Mouse (Mus musculus) myocyte (in vitro differentiated cells): ENCODE measurements around the gene Tfap2e. TPM values are rescaled to one million over a fixed set of nuclear protein-coding genes. Genes with fewer than 3 reads are reported as not detected.

Experiments
- H3K27me3 ChIP-seq: one replicate; pipeline ENCODE4 v1.6.1; 2011; ENCODE audit not compliant: control insufficient read depth, insufficient read depth, insufficient read length
- H3K36me3 ChIP-seq: one replicate; pipeline ENCODE4 v1.6.1; 2011; ENCODE audit not compliant: control insufficient read depth, insufficient read depth
- H3K4me2 ChIP-seq: one replicate; pipeline ENCODE4 v1.6.1; 2011; ENCODE audit warnings: low read depth, control low read depth
- H3K4me3 ChIP-seq: one replicate; pipeline ENCODE4 v1.5.1; 2011; ENCODE audit warnings: mild to moderate bottlenecking, control low read depth, moderate library complexity
- H3K79me2 ChIP-seq: one replicate; pipeline ENCODE4 v1.6.1; 2011; ENCODE audit not compliant: control insufficient read depth, insufficient read depth
- H3ac ChIP-seq: one replicate; pipeline ENCODE4 v1.6.1; 2011; ENCODE audit not compliant: control insufficient read depth, insufficient read length
- CEBPB ChIP-seq: IDR thresholded peaks from 2 replicates; pipeline ENCODE4 v1.6.1; 2011; ENCODE audit warnings: mild to moderate bottlenecking, moderate library complexity; ENCODE audit not compliant: poor library complexity, insufficient read depth, severe bottlenecking
- E2F4 ChIP-seq: IDR thresholded peaks from one replicate; pipeline ENCODE4 v1.6.1; 2011; ENCODE audit warnings: mild to moderate bottlenecking, control low read depth, moderate library complexity; ENCODE audit not compliant: insufficient read depth
- MAX ChIP-seq: IDR thresholded peaks from one replicate; pipeline ENCODE4 v1.6.1; 2011; ENCODE audit warnings: low read depth, mild to moderate bottlenecking, control low read depth
- MYOD1 ChIP-seq, 3 experiments: IDR thresholded peaks; one replicate each; pipeline ENCODE4 v1.6.1; 2011; ENCODE audit warnings: control low read depth in 2 of 3, low read depth in 2 of 3, mild to moderate bottlenecking in 2 of 3, moderate library complexity in 1 of 3; ENCODE audit not compliant: insufficient read length in 2 of 3, control insufficient read depth in 1 of 3
- MYOG ChIP-seq, 3 experiments: IDR thresholded peaks; one replicate each; pipeline ENCODE4 v1.6.1; 2011; ENCODE audit warnings: control low read depth in 2 of 3, low read depth in 2 of 3, mild to moderate bottlenecking in 2 of 3; ENCODE audit not compliant: insufficient read length in 2 of 3, control insufficient read depth in 1 of 3, insufficient read depth in 1 of 3
- POLR2A ChIP-seq: IDR thresholded peaks from one replicate; pipeline ENCODE4 v1.6.1; 2011; ENCODE audit warnings: low read depth, mild to moderate bottlenecking, control low read depth, moderate library complexity; ENCODE audit not compliant: insufficient read length
- POLR2AphosphoS2 ChIP-seq: IDR thresholded peaks from one replicate; pipeline ENCODE4 v1.6.1; 2011; ENCODE audit warnings: low read depth, control low read depth; ENCODE audit not compliant: insufficient read length
- REST ChIP-seq: IDR thresholded peaks from one replicate; pipeline ENCODE4 v1.6.1; 2011; ENCODE audit warnings: mild to moderate bottlenecking, control low read depth, moderate library complexity; ENCODE audit not compliant: insufficient read depth, insufficient read length
- SRF ChIP-seq: IDR thresholded peaks from one replicate; pipeline ENCODE4 v1.6.1; 2011; ENCODE audit warnings: low read depth; ENCODE audit not compliant: control insufficient read depth, insufficient read length
- TCF12 ChIP-seq: IDR thresholded peaks from one replicate; pipeline ENCODE4 v1.6.1; 2011; ENCODE audit warnings: mild to moderate bottlenecking, control low read depth; ENCODE audit not compliant: poor library complexity, insufficient read depth, severe bottlenecking
- TCF3 ChIP-seq: IDR thresholded peaks from one replicate; pipeline ENCODE4 v1.6.1; 2011; ENCODE audit warnings: low read depth, control low read depth; ENCODE audit not compliant: insufficient read length
- USF1 ChIP-seq: IDR thresholded peaks from one replicate; pipeline ENCODE4 v1.6.1; 2011; ENCODE audit warnings: low read depth, mild to moderate bottlenecking, control low read depth, moderate library complexity
- polyA plus RNA-seq: library from polyadenylated mRNA; unstranded; fragments of >200 nt; fragmentation: generic; extraction: Trizol; gene quantifications from one replicate; pipeline ENCODE4 v1.2.1, GENCODE M21; 2012; ENCODE audit warnings: missing spikeins

The Tfap2e gene
- polyA plus RNA-seq, 1 experiment = 0.02 TPM

GRCm38 (mm10) chr4:126744831-126745230 is 8.8 kb upstream of the Tfap2e start:
- Histone ChIP-seq H3K4me3 (no peak overlapping the region), H3ac (no peak overlapping the region), H3K4me2 (no peak overlapping the region), H3K27me3 (no peaks in the 10 kb centered on the region), H3K36me3 (peaks cover 5% of the 10 kb centered on the region), H3K79me2 (no peaks in the 10 kb centered on the region)
- TF ChIP-seq USF1 (no peak), MAX (no peak), MYOD1 (IDR thresholded peaks at IDR 0.05; ENCODE audit: control insufficient read depth in 1 of 3, insufficient read length in 2 of 3, low read depth in 2 of 3) (no peak), TCF12 (no peak), REST (no peak), MYOG (IDR thresholded peaks at IDR 0.05; ENCODE audit: control insufficient read depth in 1 of 3, insufficient read depth in 1 of 3, insufficient read length in 2 of 3, low read depth in 2 of 3) (no peak), E2F4 (no peak), SRF (no peak), POLR2A (no peak)

DNA sequence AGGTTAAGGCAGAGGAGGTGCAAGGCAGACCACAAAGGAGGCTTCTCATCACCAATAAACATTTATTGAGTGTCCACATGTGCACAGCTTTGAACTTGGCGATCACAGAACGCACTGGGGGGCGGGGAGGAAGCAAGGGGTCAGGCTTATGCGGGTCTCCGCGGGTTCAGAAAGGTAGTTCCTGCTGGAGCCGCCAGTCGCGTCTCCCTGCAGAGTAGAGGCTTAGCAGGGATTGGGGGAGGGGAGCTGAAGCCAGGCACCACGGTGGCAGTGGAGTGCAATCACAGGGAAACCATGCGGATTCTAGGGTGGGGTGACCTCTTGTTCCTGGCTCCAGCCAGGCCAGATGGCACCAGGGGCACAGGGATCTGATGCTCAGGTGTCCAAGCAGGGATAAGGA is 7.7 kb upstream of the Tfap2e start:
- H3K27me3 ChIP-seq = peaks cover 2% of the 10 kb centered on the region
- H3ac ChIP-seq = no peak overlapping the region
- no peak overlapping the region for H3K4me2 ChIP-seq
- no peak overlapping the region for H3K4me3 ChIP-seq
- H3K36me3 ChIP-seq = peaks cover 5% of the 10 kb centered on the region
- no peaks in the 10 kb centered on the region for H3K79me2 ChIP-seq
- TF ChIP-seq POLR2AphosphoS2 (no peak), POLR2A (no peak), MYOD1 (IDR thresholded peaks at IDR 0.05; ENCODE audit: control insufficient read depth in 1 of 3, insufficient read length in 2 of 3, low read depth in 2 of 3) (no peak), TCF12 (no peak), CEBPB (no peak), E2F4 (no peak), MAX (no peak), SRF (no peak), TCF3 (no peak), REST (no peak), MYOG (IDR thresholded peaks at IDR 0.05; ENCODE audit: control insufficient read depth in 1 of 3, insufficient read depth in 1 of 3, insufficient read length in 2 of 3, low read depth in 2 of 3) (no peak), USF1 (no peak)

DNA sequence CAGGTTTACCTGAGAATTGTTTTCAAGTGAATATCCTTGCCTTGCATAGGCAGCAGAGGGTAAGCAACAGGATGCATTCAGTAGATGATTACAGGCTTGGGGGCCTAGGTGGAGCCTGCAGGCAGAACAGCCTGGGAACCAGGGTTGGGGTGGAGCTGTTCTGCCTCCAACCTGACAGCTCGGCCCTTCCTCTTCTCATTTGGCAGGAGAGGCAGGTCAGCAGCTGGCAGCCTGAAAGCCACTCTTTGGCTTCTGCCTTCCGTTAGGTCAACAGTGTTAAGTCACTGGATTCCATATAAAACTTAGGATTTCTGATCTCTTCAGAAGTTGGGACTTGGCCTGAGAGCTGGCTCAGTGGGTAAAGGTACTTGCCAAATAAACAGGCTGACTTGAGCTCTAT is 6.9 kb upstream of the Tfap2e start:
- peaks cover 9% of the 10 kb centered on the region for H3K27me3 ChIP-seq
- no peak overlapping the region for H3K4me2 ChIP-seq
- no peaks in the 10 kb centered on the region for H3K79me2 ChIP-seq
- H3K4me3 ChIP-seq = no peak overlapping the region
- TF ChIP-seq TCF12 = no peak
- TF ChIP-seq POLR2AphosphoS2 = no peak
- TF ChIP-seq CEBPB = no peak
- no peak for TF ChIP-seq MYOG (IDR thresholded peaks at IDR 0.05; ENCODE audit: control insufficient read depth in 1 of 3, insufficient read depth in 1 of 3, insufficient read length in 2 of 3, low read depth in 2 of 3)
- TF ChIP-seq USF1 = no peak
- no peak for TF ChIP-seq MYOD1 (IDR thresholded peaks at IDR 0.05; ENCODE audit: control insufficient read depth in 1 of 3, insufficient read length in 2 of 3, low read depth in 2 of 3)
- no peak for TF ChIP-seq TCF3
- TF ChIP-seq E2F4 = no peak
- H3K36me3 ChIP-seq = peaks cover 5% of the 10 kb centered on the region
- no peak overlapping the region for H3ac ChIP-seq

- Histone ChIP-seq H3K79me2 (no peaks in the 10 kb centered on the region), H3K4me2 (no peak overlapping the region), H3K27me3 (peaks cover 23% of the 10 kb centered on the region), H3ac (no peak overlapping the region), H3K36me3 (peaks cover 5% of the 10 kb centered on the region), H3K4me3 (no peak overlapping the region)
- no peak for TF ChIP-seq MAX
- no peak for TF ChIP-seq SRF
- no peak for TF ChIP-seq MYOG (IDR thresholded peaks at IDR 0.05; ENCODE audit: control insufficient read depth in 1 of 3, insufficient read depth in 1 of 3, insufficient read length in 2 of 3, low read depth in 2 of 3)
- TF ChIP-seq POLR2A = no peak
- TF ChIP-seq POLR2AphosphoS2 = no peak
- no peak for TF ChIP-seq E2F4
- no peak for TF ChIP-seq TCF12
- no peak for TF ChIP-seq REST
- TF ChIP-seq CEBPB = no peak
- TF ChIP-seq USF1 = no peak
- TF ChIP-seq MYOD1 (IDR thresholded peaks at IDR 0.05; ENCODE audit: control insufficient read depth in 1 of 3, insufficient read length in 2 of 3, low read depth in 2 of 3) = no peak
- TF ChIP-seq TCF3 = no peak
These were observed 5.4 kb upstream of the Tfap2e start for GRCm38 (mm10) chr4:126741448-126741847.

DNA sequence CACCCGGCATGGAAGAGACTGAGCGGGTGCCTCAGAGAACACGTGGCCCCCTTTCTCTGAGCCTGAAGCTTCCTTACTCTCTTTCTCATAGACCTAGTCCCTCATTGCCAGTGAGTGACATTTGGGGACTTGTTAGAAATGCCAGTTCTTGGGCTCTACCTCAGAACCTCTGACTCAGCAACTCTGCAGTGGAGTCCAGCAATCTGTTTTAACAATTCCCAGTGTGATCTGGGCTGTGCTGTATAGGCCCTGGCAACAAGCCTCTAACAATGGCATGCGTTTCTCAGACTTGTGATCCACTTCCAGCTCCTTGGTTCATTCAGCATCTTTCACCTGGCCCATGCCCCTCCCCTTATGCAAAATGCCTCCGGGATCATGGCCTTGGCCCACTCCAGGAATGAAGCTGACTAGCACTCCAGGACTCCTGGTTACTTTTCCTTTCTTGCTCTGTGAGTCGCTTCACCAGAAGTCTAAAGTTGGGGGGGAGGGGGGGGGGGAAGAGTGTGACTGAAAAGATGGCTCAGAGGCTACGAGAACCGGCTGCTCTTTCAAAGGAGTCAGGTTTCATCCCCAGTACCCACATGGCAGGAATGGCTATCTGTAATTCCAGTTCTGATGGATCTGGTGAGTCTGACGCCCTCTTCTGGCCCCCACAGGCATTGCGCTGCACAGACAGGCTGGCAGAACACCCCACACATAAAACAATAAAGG is 4.1 kb upstream of the Tfap2e start:
- Histone ChIP-seq H3ac (no peak overlapping the region), H3K4me3 (no peak overlapping the region), H3K27me3 (peaks cover 36% of the 10 kb centered on the region), H3K4me2 (no peak overlapping the region), H3K79me2 (no peaks in the 10 kb centered on the region), H3K36me3 (peaks cover 2% of the 10 kb centered on the region)
- TF ChIP-seq SRF (no peak), USF1 (no peak), REST (no peak), MYOD1 (IDR thresholded peaks at IDR 0.05; ENCODE audit: control insufficient read depth in 1 of 3, insufficient read length in 2 of 3, low read depth in 2 of 3) (no peak), MAX (no peak)
